Mouse (Mus musculus) forebrain, postnatal 0 days (tissue): ENCODE data around the gene Rpf2. TPM values are rescaled to one million over a fixed set of nuclear protein-coding genes. Genes with fewer than 3 reads are reported as not detected.
A peak's percentile ranks its signal among the peaks of the same experiment; 100 is the strongest.

Experiments
- ATAC-seq: fragments of 200-750 bp; cut with Nextera tagmentation; 2 replicates; pipeline ENCODE4 v1.8.0; 2017; ENCODE audit warnings: mild to moderate bottlenecking, moderate library complexity
- DNase-seq: peaks from one replicate; pipeline ENCODE4 v3.0.0-alpha.2; 2015
- H3K27ac ChIP-seq: fragments of 300-500 bp; sonication (generic); 2 replicates; pipeline ENCODE4 v1.5.1; 2014; ENCODE audit warnings: low read depth, mild to moderate bottlenecking, antibody characterized with exemption, low read length, moderate library complexity, mixed read lengths
- H3K27me3 ChIP-seq: fragments of 300-500 bp; sonication (generic); 2 replicates; pipeline ENCODE4 v1.6.1; 2014; ENCODE audit warnings: mild to moderate bottlenecking, low read length, mixed read lengths; ENCODE audit not compliant: insufficient read depth
- H3K36me3 ChIP-seq: fragments of 300-500 bp; sonication (generic); 2 replicates; pipeline ENCODE4 v1.6.1; 2014; ENCODE audit warnings: mild to moderate bottlenecking, moderate library complexity; ENCODE audit not compliant: insufficient read depth
- H3K4me1 ChIP-seq: fragments of 300-500 bp; sonication (generic); 2 replicates; pipeline ENCODE4 v1.6.1; 2014; ENCODE audit warnings: antibody characterized with exemption; ENCODE audit not compliant: insufficient read depth
- H3K4me2 ChIP-seq: fragments of 300-500 bp; sonication (generic); 2 replicates; pipeline ENCODE4 v1.6.1; 2014; ENCODE audit warnings: low read depth, mild to moderate bottlenecking, moderate library complexity
- H3K4me3 ChIP-seq: fragments of 300-500 bp; sonication (generic); 2 replicates; pipeline ENCODE4 v1.5.1; 2014; ENCODE audit warnings: low read depth, low read length, mixed read lengths
- H3K9ac ChIP-seq: fragments of 300-500 bp; sonication (generic); 2 replicates; pipeline ENCODE4 v1.6.1; 2014; ENCODE audit warnings: mild to moderate bottlenecking
- H3K9me3 ChIP-seq: fragments of 300-500 bp; sonication (generic); 2 replicates; pipeline ENCODE4 v1.6.1; 2016; ENCODE audit warnings: low read length
- CTCF ChIP-seq: sonication (generic); IDR thresholded peaks from 2 replicates; pipeline ENCODE4 v1.5.1; 2016; ENCODE audit warnings: antibody characterized with exemption, control low read depth, low read depth
- WGBS: fragments of 180-500 bp; shearing (Covaris S2); extraction: QIAGEN DNeasy Blood & Tissue Kit; methylation state at CpG from one replicate; pipeline ENCODE4 v1.1.7; 2014; 5-methylcytosine and 5-hydroxymethylcytosine counted together
- polyA plus RNA-seq: library from polyadenylated mRNA; unstranded; fragments of >200 nt; fragmentation: Nextera tagmentation; extraction: Ambion mirVana; gene quantifications from 2 replicates; pipeline ENCODE4 v1.2.1, GENCODE M21; 2015
- total RNA-seq: library from RNA; depleted of rRNA; stranded (reverse); fragments of >200 nt; gene quantifications from 2 replicates; pipeline ENCODE4 v1.2.3, GENCODE M21; 2014

The Rpf2 gene
- total and polyA plus RNA-seq, 2 experiments from 2014 or later, result 39.9 to 66.7 TPM

DNA sequence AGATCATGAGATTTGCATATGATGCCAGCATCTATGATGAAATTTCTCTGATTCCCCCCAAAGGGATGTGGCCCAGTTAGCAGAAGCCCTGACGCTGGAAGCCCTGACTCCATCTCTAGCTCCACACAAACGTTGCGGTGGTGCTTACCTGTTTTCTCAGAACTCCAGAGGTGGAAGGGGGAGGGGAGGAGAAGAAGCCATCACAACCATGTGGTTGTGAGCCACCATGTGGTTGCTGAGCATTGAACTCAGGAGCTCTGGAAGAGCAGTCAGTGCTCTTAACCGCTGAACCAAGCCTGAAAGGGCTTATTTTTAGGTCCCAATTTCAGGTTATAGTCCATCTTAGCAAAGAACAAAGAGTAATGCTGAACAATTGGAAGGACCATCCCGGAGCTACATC, 13.5 kb upstream of the Rpf2 start:
- DNase-seq, result no peak
- no peak overlapping the region for H3K4me3 ChIP-seq
- 45% methylated on average over 5 of the region's 5 CpGs for WGBS
- no peak for ATAC-seq
- H3K9ac ChIP-seq, result no peak overlapping the region
- no peaks in the 10 kb centered on the region for H3K9me3 ChIP-seq
- no peaks in the 10 kb centered on the region for H3K36me3 ChIP-seq
- no peak for TF ChIP-seq CTCF
- H3K27ac ChIP-seq, result no peak overlapping the region
- H3K27me3 ChIP-seq, result no peaks in the 10 kb centered on the region
- 0 out of 2 replicates have a peak, but pooled peaks cover 4% of the 10 kb centered on the region for H3K4me1 ChIP-seq
- no peak overlapping the region for H3K4me2 ChIP-seq

DNA sequence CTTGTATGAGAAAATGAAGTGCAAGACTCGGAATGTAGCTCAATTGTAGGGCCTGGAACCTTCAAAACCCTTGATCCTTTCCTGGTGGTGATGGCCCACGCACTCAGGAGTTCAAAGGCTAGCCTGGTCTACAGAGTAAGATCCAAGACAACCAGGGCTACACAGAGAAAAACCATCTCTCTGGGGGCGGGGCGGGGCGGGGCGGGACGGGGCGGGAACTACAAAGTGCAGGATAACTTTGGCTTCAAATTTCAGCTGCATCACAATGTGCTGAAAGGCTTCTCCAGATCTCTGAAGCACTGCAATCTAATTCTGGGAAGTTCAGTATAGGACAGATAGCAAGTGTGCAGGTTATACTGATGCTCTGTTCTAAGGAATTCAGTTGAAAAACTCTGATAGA, 12.7 kb upstream of the Rpf2 start:
- no peak overlapping the region for H3K9ac ChIP-seq
- ATAC-seq, result no peak

DNA sequence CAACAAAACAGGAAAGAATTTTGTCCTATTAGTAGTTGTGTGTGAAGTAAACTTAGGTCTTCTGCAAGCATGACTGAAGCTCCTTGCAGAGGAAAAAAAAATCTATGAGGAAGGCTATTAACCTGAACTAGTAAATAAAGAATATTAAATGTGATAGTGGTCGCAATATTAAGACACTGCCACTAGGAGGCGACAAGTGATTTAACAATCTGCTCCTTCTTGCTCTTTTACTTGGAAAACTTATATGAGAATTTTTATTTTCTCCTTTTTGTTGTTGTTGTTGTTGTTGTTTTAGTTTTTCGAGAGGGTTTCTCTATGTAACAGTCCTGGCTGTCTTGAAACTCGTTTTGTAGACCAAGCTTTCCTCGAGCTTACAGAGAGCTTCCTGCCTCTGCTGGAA, 12.1 kb upstream of the Rpf2 start:
- H3K9ac ChIP-seq, result peak overlapping the region; percentile 10

More for the DNA sequence above, 12.7 kb upstream of the Rpf2 start:
- H3K27ac ChIP-seq, result no peak overlapping the region
- WGBS, result 21% methylated on average over 8 of the region's 8 CpGs
- H3K36me3 ChIP-seq, result 0 out of 2 replicates have a peak, but pooled peaks cover under 1% of the 10 kb centered on the region
- H3K27me3 ChIP-seq, result no peaks in the 10 kb centered on the region
- DNase-seq, result no peak
- no peak overlapping the region for H3K4me2 ChIP-seq
- H3K4me1 ChIP-seq, result 0 out of 2 replicates have a peak, but pooled peaks cover 4% of the 10 kb centered on the region
- TF ChIP-seq CTCF, result no peak
- H3K4me3 ChIP-seq, result no peak overlapping the region
- H3K9me3 ChIP-seq, result no peaks in the 10 kb centered on the region

DNA sequence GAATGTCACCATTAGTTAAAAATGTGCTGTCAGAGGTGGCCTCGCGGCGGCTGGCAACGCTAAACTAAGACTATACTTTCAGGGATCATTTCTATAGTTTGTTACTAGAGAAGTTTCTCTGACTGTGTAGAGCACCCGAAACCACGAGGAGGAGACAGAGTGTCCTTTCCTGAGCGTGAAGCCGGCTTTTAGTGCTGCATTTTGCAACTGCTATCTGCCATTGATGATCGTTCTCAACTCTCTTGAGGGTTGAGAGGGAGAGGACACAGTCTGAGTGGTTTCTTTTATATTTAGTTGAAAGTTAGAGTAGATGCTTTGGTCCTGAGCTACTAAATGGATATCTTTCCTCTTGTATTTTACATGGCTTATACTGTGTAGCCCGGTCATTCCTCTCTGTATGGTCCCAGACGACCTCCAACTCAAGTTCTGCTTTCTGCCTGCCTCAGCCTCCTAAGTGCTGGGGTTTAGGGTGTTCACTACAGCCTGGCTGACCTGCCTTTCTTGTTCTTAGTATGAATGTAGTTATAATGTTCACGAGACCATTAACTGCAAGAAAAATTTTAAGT, 11.6 kb upstream of the Rpf2 start:
- Histone ChIP-seq H3K27me3 (no peaks in the 10 kb centered on the region), H3K4me1 (0 out of 2 replicates have a peak, but pooled peaks cover 4% of the 10 kb centered on the region), H3K4me2 (peak overlapping the region; percentile 56), H3K27ac (peak overlapping the region; percentile 94), H3K9ac (peak overlapping the region; percentile 10), H3K4me3 (peak overlapping the region; percentile 64), H3K36me3 (peaks cover 10% of the 10 kb centered on the region), H3K9me3 (no peaks in the 10 kb centered on the region)
- WGBS, result under 1% methylated on average over 12 of the region's 12 CpGs
- DNase-seq (peak; percentile 93), ATAC-seq (peak; percentile 84)
- TF ChIP-seq CTCF, result peak; percentile 71

More for the DNA sequence above, 12.1 kb upstream of the Rpf2 start:
- Histone ChIP-seq H3K4me2 (peak overlapping the region; percentile 56), H3K4me3 (peak overlapping the region; percentile 64; the same call in 1 of the 2 replicates), H3K27me3 (no peaks in the 10 kb centered on the region), H3K4me1 (0 out of 2 replicates have a peak, but pooled peaks cover 4% of the 10 kb centered on the region), H3K9me3 (no peaks in the 10 kb centered on the region), H3K36me3 (peaks cover 6% of the 10 kb centered on the region; the same call in 1 of the 2 replicates), H3K27ac (peak overlapping the region; percentile 94)
- 6% methylated on average over 5 of the region's 5 CpGs for WGBS
- peak; percentile 76 for TF ChIP-seq CTCF
- DNase-seq (peak; percentile 76), ATAC-seq (no peak)

DNA sequence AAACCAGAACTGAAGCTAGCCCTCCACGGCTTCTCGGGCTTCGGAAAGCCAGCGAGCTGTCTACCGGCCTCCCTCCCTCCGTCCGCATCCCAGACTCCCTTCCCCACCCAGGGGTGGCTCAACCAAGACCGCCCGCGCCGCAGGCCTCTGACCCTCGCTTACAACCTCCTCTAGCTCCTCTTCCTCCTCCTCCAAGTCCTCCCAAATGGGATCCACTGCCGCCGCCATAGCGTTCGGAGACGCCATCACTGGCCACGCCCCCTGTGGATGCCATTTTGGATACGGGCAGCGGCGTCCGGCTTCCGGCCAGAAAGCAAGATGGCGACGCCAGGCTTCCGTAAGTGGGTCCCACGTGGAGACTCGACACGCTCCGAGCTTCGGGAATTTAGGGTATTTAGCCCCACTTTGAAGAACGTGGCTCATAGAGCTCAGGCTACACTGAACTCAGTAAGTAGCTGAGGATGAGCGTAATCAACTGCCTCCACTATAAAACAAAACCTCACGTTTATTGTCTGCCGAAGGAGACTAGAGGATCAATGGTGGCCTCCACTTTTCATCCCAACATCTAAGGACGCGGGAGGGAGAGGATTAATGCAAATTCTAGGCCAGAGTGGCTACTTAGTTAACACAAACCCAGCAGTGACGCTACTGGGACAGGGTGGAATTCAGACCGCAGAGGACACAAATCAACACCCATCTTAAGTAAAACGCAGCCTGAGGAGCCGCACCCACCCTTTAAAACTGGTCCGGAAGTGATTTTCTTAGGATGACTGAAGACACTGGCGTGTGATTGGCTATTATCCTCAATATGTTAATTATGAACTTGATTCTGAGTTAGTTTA, 10.8 kb upstream of the Rpf2 start, which contains the start of gene Gtf3c6:
Gene Gtf3c6 (minus strand): TSS at position 695 of the 842 bp plus-strand sequence.
- H3K36me3 ChIP-seq, result peaks cover 15% of the 10 kb centered on the region
- peak within 1 kb of the TSS; percentile 94 for H3K27ac ChIP-seq
- peak; percentile 98 for DNase-seq
- no peaks in the 10 kb centered on the region for H3K9me3 ChIP-seq
- peak; percentile 84 for ATAC-seq
- no peak for TF ChIP-seq CTCF
- WGBS, result under 1% methylated on average over 43 of the region's 43 CpGs
- peak within 1 kb of the TSS; percentile 64 for H3K4me3 ChIP-seq
- 0 out of 2 replicates have a peak, but pooled peaks cover 4% of the 10 kb centered on the region for H3K4me1 ChIP-seq
- peak within 1 kb of the TSS; percentile 56 for H3K4me2 ChIP-seq
- H3K9ac ChIP-seq, result peak within 1 kb of the TSS; percentile 83
- H3K27me3 ChIP-seq, result no peaks in the 10 kb centered on the region

DNA sequence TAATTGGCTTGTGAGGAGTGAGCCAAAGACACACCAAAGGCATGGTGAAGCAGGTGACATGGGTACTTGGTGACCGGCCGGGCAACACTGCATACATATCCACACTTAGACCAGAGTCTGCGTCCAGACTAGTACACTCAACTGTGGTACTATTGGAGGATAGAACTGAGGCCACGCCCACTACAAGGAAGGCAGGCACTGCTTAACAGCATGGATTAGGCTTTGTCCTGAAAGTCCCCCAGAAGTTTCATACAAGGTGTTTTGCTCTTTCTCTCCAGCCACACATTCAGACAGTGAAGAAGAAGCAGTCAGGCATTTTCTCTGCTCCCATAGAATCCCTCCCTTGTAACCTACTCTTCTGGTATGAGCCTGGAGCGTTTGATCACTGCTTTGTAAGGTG, 9.9 kb upstream of the Rpf2 start:
- Histone ChIP-seq H3K36me3 (peaks cover 24% of the 10 kb centered on the region), H3K9me3 (no peaks in the 10 kb centered on the region), H3K27ac (peak overlapping the region; percentile 94), H3K4me2 (peak overlapping the region; percentile 56), H3K4me1 (0 out of 2 replicates have a peak, but pooled peaks cover 4% of the 10 kb centered on the region), H3K27me3 (no peaks in the 10 kb centered on the region), H3K4me3 (peak overlapping the region; percentile 64), H3K9ac (peak overlapping the region; percentile 83)
- peak; percentile 42 for ATAC-seq
- peak; percentile 76 for DNase-seq
- no peak for TF ChIP-seq CTCF
- WGBS, result 2% methylated on average over 5 of the region's 5 CpGs
